Mouse (Mus musculus): ENCODE data around the gene Macrod1. TPM values are rescaled to one million over a fixed set of nuclear protein-coding genes. Genes with fewer than 3 reads are reported as not detected.

Macrod1 gene
- total RNA-seq, 1 experiment from 2014 or later, result 7.9 TPM

DNA sequence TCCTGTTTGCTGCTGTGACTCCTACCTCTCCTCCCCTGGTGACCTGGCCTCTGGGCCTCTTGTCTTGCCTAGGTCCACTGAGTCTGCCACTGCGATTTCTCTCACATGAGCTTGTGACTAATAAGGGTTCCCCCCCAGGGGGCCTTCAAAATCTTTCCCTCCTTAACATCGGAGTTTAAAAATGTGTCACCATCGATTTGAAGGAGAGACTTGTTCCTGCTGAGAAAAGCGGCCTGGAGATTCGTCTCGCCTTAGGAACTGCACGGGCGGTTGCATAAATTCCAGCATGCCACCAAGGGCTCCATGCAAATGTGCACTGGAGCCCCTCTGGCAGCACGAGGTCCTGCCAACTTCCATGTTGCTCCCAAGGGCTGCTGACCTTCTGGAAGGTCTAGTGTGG is 21.1 kb downstream of the Macrod1 start:
- ATAC-seq (replicated peaks; ENCODE audit: low read depth, poor library complexity, severe bottlenecking), result no peak

DNA sequence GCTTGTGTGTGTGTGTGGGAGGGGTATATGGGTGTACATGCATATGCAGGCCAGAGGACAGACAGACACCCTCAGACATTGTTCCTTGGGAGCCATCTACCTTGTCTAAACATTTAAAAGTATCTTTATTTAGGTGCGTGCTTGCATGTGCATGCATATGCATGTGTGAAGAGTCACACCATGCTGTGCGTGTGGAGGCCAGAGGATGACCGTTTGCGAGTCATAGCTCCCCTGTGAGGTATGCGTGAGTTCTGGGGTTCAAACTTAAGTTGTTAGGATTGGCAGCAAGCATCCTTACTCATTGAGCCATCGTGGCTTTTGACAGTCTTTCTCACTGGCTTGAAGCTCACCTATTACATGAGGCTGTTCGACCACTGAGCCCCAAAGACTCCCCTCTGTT is 21.7 kb downstream of the Macrod1 start:
- ATAC-seq (replicated peaks; ENCODE audit: low read depth, poor library complexity, severe bottlenecking), result no peak

DNA sequence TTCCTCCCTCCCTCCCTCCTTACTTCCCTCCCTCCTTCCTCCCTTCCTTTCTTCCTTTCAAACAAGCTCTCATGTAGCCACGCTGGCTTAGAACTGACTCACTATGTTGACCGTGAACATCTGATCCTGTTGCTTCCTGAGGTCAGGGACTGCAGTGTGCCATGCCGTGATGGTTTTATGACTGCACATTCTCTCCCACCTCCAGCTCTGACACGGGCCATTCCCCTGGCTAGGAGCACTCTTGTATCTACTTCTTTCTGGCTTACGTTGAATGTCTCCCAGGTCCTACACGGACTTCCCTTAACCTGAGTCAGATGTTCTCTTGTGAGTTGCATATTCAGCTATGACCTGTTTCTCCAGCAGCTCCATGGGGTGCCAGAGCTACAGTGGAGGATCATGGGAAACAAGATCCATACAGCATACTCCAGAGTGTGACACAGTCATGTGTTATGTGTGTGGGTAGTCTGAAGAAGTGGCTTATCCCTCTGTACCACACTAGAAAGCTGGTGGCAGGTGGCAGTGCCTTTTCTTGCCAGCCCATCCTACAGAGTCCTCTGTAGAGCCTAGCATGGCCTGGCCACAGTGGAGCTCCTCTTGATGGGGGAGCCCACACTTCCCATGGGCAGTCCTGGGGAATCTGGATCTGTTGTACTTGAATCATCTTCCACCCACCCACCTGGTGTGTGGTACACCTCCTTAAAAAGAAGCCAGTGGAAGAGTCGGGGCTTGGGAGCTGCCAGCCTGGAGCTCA is 25.1 kb downstream of the Macrod1 start:
- no peak for ATAC-seq (replicated peaks; ENCODE audit: low read depth, poor library complexity, severe bottlenecking)

DNA sequence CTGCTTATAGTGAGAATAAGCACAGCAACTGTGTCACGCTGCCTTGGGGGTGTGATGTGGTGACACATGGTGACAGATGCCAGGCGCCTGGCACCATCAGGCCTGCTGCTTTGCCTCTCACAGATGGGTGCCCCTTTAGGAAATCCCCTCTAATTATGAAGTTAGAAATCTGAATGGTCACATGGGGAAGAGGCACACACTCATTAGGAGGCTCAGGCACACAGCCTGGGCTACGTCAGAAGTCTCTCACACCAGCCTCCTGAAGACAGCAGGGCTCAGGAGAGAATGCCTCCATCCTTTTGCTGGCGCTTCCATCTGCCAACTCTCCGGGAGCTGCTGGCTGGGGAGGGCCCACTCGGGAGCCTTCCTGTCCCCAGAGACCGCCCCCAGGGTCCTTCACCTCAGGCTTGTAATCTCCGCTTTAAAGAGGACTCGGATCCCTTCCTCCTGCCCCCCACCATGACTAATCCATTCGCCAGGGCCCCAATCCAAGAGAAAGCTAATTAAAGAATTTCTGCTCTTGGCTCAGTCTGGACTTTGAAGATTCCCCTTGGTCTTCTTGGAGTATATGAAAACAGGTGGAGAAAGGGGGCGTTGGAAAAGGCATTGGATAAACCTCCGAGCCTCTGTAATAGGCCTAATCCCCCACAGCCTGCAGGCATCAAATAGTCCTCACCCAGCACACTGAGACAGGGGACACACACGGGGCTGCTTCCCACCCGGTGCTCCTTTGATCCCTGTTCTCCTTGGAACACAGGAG is 26.6 kb downstream of the Macrod1 start:
- no peak for ATAC-seq (replicated peaks; ENCODE audit: low read depth, poor library complexity, severe bottlenecking)

DNA sequence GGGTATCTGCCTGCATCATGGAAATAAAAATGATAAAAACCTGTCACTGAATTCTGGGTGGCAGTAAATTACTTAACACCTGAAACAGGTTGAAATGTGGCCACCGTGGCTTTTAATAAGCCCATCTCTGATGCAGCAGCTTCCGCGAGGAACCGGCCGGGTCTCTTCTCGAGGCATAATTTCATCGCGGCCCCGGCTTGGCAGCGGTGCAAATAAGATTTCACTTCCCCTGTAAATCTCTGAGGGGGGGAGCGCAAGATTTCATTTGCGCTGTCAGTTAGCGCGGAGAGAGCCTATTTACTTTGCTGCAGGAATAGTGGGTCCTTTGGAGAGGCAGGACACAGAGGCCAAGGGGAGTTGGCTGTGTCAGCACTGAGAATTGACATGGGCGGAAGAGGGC is 28.1 kb downstream of the Macrod1 start:
- ATAC-seq (replicated peaks; ENCODE audit: low read depth, poor library complexity, severe bottlenecking), result no peak

DNA sequence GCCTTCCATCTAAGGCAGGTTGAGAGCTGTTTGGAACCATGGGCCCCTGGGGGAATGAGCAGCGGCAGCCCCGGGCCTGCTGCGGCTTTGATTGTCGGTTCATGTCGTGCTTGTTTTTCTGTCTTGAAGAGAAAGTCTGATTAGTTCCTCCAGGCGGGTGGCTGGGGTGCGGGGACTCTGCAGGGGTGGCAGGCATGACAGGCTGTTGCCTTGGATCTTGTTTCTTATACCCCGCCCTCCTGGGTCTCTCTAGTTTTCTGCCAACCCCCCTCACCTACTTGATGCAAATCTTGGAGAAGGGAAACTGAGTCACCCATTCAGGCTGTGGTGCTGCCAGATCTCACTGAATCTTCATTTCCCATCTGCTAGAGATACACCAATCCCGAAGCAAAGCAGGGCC is 31.9 kb downstream of the Macrod1 start:
- peak; percentile 23; the same call in 1 of the 2 replicates for ATAC-seq (replicated peaks; ENCODE audit: low read depth, poor library complexity, severe bottlenecking)

DNA sequence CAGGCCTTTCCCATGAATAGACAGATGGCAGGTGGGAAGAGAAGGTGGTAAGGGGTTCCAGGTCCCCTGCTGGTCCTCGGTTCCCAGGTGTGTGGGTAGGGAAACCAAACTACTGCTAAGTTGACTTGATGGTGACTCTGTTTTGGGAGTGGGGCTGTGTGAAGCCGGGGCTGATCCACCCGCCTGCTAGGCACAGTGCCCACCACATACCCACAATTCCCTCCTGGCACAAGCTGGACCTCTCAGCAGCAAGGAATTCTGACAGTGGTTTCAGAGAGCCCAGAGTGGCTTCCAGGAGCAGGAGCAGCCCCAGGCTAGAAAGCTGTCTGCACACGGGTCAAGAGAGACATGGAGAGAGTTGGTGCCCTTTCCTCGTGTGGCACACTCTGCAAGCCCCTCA is 32.4 kb downstream of the Macrod1 start:
- ATAC-seq (replicated peaks; ENCODE audit: low read depth, poor library complexity, severe bottlenecking), result no peak

DNA sequence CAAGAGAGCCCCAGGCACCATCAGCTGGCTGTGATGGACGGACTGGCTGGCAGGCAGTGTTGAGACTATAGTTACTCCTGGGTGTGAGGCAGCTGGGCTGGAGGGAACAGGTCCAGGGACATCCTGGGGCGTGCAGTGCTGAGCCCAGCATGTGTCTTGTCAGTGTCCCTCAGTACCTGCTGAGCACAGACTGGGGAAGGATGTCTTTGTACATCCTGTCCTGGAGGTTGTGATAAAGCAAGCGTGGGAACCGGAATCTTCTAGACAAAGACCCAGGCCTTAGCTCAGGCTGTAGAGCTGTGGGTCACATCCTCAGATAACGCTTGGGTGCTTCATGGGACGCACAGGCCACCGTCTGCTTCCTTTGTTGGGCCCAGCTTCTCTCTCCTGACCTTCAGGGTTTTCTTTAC is 33.2 kb downstream of the Macrod1 start:
- no peak for ATAC-seq (replicated peaks; ENCODE audit: low read depth, poor library complexity, severe bottlenecking)

DNA sequence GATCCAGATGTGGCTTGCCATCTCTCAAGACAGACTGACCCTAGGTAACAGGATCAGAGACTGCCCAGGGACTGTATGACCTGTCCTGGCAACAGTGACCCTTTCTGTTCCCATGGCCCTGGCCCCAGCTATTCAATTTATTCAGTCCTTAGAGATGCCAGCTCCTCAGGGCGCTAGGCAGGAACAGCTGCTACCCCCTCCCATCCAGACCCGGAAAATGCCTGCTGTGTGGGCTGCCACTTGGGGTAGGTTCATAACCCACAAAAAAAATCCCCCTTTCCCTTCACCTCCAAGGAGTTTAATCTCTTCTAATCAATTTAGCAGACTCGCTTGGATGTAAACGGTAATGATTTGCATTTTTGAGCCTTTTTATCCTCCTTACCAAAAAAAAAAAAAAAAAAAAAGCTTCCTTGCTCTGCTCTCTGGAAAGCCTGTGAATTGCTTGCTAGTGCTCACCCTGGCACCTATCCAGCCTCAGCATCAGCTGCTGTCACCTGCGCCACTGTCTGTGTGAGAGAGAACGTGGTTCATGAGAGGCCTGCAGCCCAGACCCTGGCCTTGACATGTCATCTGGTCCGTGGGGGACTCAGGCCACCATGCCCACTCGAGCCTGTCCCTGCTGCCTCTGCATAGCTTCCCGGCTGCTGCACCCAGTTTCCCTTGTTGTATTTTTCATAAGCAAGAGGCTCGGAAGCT is 33.9 kb downstream of the Macrod1 start:
- ATAC-seq (replicated peaks; ENCODE audit: low read depth, poor library complexity, severe bottlenecking), result no peak

DNA sequence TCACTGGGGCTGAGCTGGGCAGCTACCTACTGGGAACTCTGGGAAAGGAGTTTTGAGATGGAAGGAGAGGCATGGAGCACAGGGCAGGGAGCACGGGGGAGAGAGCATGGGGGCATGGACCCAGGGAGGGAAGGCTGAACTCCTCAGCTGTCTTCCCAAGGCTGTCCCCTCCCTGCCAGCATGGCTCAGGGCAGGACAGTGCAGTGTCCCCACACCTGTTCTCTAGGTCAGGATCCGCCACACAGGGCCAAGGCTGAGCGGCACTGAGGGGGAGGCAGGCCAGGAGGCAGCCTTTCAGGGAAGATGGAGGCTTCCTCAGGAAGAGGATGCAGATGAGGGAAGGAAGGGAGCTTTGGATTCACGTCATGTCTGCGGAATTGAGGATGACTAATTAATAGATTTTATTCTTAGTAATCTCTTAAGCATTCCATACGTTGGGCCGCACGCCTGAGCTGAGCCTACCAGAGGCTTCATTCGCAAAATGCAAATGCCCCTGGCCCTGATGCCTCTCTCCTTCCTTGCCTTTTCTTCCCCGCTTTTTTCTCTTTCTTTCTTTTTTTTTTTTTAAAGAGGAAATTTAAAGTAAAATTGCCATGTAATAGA is 34.9 kb downstream of the Macrod1 start:
- ATAC-seq (replicated peaks; ENCODE audit: low read depth, poor library complexity, severe bottlenecking), result no peak

DNA sequence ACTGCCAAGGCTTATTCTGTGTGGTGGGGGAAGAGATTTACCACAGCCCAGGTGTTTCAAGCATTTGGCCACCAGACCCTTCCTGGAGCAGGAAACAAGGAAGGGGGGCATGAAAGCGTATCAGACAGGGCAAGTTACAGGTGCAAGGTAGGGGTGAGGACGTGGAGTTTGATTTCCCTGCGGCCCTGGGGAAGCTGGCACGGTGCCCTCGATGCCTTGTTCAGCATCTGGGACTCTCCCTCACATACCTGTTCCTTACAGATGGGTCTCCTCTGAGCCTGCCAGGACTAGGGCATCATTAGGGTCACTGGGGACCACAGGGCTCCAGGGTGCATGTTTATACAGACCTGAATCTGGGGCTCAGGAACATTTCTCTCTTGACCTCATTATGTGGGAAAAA is 36.1 kb downstream of the Macrod1 start:
- ATAC-seq (replicated peaks; ENCODE audit: low read depth, poor library complexity, severe bottlenecking), result no peak

DNA sequence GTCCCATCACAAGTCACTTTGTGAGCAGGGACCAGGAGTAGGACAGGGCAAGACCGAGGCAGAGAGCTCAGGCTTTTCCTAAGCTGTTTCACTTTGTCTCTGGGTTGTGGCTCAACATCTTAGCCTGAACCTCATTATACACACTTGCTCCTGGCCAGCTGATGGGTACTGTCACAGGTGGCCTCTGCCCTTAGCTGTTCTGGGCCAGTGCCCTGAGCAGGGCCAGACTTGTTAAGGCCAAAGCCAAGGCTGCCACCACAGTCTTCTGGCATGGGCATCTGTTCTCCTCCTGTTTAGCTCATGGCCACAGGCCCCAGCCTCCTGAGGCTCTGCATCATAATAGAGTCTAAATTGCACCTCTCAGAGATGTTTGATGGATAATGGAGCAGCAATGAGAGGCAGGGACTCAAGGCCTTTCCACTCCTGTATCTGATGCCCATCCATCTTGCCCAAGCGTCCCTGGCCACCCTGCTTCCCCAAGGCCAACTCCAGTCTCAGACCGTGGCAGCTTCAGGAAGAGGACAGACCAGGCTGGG is 43.1 kb downstream of the Macrod1 start:
- ATAC-seq (replicated peaks; ENCODE audit: low read depth, poor library complexity, severe bottlenecking), result no peak

DNA sequence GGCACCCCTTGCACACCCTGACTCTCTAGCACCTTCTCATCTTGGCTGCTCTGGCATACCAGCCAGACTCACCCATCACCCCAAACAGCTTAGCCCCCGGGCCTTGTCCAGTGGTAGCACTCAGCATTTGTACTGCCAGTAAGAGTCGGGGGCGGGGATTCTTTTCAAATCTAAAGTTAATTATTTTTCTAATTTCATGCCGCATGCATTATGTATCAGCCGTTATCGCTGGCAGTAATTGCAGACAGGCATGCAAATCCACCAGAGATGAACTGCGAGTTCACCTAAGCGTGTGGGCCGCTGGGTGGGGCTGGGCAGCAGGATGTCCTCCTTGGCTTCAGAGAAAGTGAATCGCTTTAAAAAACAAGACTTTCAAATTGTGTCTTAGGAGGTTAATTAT is 45.4 kb downstream of the Macrod1 start:
- no peak for ATAC-seq (replicated peaks; ENCODE audit: low read depth, poor library complexity, severe bottlenecking)

DNA sequence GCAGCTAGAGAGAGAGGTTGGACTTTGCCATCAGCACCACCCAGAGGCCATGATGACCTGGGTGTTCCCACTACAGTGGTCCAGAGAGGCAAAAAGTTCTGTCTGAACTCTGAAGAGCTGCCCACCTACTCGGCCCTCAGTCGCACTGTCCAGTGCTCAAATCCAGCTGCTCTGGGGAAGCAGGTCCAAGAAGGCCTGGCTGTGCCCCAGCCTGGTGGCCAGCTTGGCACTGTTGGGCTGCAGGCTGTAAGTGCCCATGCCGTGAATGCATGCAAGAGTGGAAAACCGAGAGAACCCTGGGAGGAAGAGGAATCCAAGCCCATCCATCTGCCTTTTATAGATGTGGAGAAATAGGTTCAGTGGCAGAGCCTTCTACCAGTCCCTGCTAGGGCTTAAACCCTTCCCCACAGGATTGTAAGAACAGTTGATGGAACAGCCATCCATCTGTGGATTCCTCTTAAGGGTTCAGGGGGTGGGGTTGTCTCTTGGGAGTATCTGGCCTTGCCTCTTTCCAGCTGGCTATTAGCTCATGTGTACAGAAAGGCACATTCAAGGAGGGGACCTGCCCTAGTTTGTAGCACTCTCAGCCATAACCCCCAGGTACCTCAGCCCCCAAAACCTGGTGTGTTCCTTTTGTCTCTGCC is 46.9 kb downstream of the Macrod1 start:
- no peak for ATAC-seq (replicated peaks; ENCODE audit: low read depth, poor library complexity, severe bottlenecking)

DNA sequence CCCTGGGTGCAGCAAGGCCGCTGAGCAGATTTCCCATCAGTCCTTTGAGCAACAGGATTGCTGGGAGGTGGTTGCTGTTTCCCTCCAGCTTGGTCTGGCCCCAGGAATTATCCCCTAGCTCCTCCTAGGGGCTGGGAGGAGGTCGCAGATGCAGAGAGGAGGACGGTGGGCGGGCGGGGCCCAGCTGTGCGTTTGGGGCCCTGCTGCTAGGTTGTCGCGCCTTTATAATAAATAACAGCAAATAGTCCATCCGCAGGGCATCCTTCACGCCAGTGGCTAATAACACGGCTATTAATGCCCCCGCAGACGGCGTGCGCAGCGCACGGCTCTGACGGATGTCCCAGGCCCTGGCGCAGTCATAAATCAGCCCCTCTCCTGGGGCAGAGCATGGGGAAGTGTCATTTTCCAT is 47.4 kb downstream of the Macrod1 start:
- no peak for ATAC-seq (replicated peaks; ENCODE audit: low read depth, poor library complexity, severe bottlenecking)

DNA sequence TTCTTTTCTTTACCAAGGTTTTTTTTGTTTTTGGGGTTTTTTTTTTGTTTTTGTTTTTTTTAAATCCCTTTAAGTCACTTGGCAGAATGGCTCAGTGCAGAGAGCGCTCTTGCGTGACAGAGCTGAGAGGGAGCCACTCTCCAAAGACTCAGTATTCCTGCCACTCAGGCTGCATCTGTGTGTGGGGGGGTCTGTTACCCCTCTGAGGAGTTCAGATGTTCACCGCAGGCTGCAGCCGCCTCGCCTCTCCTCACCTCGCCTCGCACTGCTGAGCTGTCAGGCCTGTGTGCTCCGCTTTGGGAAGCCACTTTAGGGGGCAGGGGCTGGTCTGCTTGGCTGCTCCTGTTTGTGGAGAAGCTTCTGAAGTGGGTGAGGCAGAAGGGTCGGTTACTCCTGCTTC is 48.9 kb downstream of the Macrod1 start, which contains the start of gene Flrt1:
Flrt1 (minus strand) TSS at position 186 of the 400 bp plus-strand sequence.
- no peak for ATAC-seq (replicated peaks; ENCODE audit: low read depth, poor library complexity, severe bottlenecking)

DNA sequence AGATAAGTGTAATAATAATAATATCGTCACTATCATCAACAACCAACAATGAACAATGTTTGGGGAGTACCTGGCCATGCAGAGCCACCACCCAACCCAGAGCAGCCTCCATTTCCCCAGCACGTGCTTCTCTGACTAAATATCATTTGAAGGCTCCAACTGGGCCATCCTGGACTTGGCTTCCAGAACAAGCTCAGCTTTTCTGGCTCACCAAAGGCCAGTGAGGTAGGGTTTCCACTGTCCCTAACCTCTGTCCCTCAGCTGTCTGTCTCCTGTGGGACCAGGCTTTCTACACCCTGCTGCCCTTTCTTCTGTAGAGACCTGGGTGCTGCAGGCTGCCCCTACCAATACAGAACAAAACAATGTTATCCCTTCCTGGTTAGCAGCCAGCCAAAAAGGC is 50.0 kb downstream of the Macrod1 start:
- no peak for ATAC-seq (replicated peaks; ENCODE audit: low read depth, poor library complexity, severe bottlenecking)

DNA sequence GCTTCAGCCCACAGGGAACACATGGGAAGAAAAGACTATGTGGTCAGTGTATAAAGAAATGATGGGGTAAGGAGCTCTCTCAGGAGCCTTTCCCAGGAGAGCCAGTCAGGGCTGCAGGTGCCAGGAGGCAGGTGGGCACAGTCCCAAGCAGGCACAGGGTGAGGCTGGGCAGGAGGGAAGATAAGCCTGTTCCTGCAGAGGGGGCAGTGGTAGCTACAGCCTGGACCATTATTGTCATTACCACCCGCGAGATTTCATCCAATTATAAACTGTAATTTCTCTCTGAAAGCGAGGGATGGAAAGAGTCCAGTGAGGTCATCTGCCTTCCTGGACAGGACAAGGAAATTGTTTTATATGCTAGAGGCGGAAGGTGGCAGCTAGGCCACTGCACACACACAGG is 50.6 kb downstream of the Macrod1 start:
- no peak for ATAC-seq (replicated peaks; ENCODE audit: low read depth, poor library complexity, severe bottlenecking)

DNA sequence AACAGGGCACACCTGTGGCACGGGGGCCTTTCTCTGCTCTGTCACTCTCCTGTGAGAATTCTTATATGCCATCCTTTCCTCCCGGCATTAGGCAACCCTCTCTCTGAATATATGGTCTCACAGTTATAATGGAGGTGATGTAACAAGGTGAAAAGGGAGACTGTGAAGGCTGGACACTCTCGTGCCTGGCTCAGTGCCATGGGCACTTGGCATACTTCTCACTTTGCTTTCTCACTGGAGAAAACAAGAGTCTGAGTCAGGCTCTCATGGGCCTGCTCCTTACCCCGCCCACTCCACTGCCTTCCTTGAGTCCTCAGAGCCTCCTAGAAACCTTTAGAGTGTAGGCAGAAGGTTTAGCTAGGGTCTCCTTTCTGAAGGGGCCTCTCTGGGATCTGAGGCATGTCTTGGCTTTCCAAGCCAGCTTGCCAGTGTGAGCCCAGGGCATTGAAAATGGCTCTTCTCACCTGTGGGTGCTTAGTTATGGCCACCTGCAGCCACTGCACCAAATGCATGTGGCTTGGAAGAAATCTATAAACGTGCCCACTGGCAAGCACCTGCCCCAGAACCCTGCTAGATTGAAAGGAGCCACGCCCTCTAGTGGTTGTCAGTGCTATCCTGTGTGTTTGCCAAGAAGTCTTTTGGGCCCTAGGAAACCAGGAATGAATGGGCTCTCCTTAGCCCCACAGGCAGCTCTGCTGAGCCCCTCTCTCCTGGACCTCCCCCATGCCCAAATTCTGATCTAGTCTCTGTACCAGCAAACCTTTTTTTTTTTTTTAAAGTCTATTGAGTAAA is 51.7 kb downstream of the Macrod1 start:
- ATAC-seq (replicated peaks; ENCODE audit: low read depth, poor library complexity, severe bottlenecking), result no peak
